Comparison of ENCODE assay signal across 8 mouse cellular contexts in genomic region chr7:45332685-45333425, GRCm38 (mm10). TPM values are rescaled to one million over a fixed set of nuclear protein-coding genes. Genes with fewer than 3 reads are reported as not detected.
DNase-seq lines count a peak whose midpoint lies in the region; ATAC-seq and TF ChIP-seq lines count a peak whose summit lies in the region.

No protein-coding gene starts in this region.

- H3K27me3 ChIP-seq in intestine, embryonic 16.5 days (replicated peaks; ENCODE audit: control insufficient read depth, insufficient read depth, low read length): no peaks in the 10 kb centered on the region
- H3K27me3 ChIP-seq in liver, postnatal 0 days (ENCODE audit: insufficient read depth, low read length): peaks cover 16% of the 10 kb centered on the region; the same call in 1 of the 2 replicates
- peaks cover 6% of the 10 kb centered on the region; the same call in 1 of the 2 replicates for H3K27me3 ChIP-seq in neural tube, embryonic 11.5 days (ENCODE audit: control insufficient read depth, insufficient read depth, low read length)

- peak; percentile 28 for DNase-seq in right cerebral cortex, postnatal 25 days
- no peak for DNase-seq in right cerebral cortex, postnatal 14 days
- DNase-seq in cerebellum, adult 9-11 months: peak; percentile 60
- peak; percentile 44 for DNase-seq in liver, postnatal 0 days
- DNase-seq in neural tube, embryonic 11.5 days (ENCODE audit: low spot score): peak; percentile 67
- DNase-seq in layer of hippocampus, adult 18-20 months (ENCODE audit: low spot score in 2 of 2): no peak

- H3K36me3 ChIP-seq in intestine, embryonic 16.5 days (ENCODE audit: control insufficient read depth, insufficient read depth, low read length): no peaks in the 10 kb centered on the region
- no peaks in the 10 kb centered on the region for H3K36me3 ChIP-seq in liver, postnatal 0 days (replicated peaks; ENCODE audit: insufficient read depth, low read length)
- H3K36me3 ChIP-seq in neural tube, embryonic 11.5 days (ENCODE audit: control insufficient read depth, insufficient read depth, low read length): no peaks in the 10 kb centered on the region; the same call in 1 of the 2 replicates

- H3K27ac ChIP-seq in intestine, embryonic 16.5 days (ENCODE audit: low read length): peak overlapping the region; percentile 88
- 0 out of 2 replicates have a peak overlapping the region, but pooled peaks have one; percentile 9 for H3K27ac ChIP-seq in liver, postnatal 0 days (ENCODE audit: low read depth)
- no peak overlapping the region for H3K27ac ChIP-seq in neural tube, embryonic 11.5 days (ENCODE audit: low read depth, low read length)

- peaks cover 31% of the 10 kb centered on the region for H3K4me1 ChIP-seq in intestine, embryonic 16.5 days (ENCODE audit: control insufficient read depth, insufficient read depth, low read length)
- H3K4me1 ChIP-seq in liver, postnatal 0 days (ENCODE audit: insufficient read depth): peaks cover 17% of the 10 kb centered on the region
- H3K4me1 ChIP-seq in neural tube, embryonic 11.5 days (ENCODE audit: control insufficient read depth, insufficient read depth, low read length): peaks cover 11% of the 10 kb centered on the region

- TF ChIP-seq CTCF in liver, postnatal 0 days (IDR thresholded peaks at IDR 0.05; ENCODE audit: low read depth): no peak

- peak overlapping the region; percentile 78 for H3K9ac ChIP-seq in intestine, embryonic 16.5 days (ENCODE audit: low read depth, low read length)
- peak overlapping the region; percentile 63 for H3K9ac ChIP-seq in liver, postnatal 0 days (replicated peaks)
- H3K9ac ChIP-seq in neural tube, embryonic 11.5 days (ENCODE audit: low read length): peak overlapping the region; percentile 64

- H3K4me3 ChIP-seq in intestine, embryonic 16.5 days (ENCODE audit: low read length): peak overlapping the region; percentile 67
- H3K4me3 ChIP-seq in liver, postnatal 0 days (ENCODE audit: low read depth, low read length): peak overlapping the region; percentile 58
- peak overlapping the region; percentile 44 for H3K4me3 ChIP-seq in neural tube, embryonic 11.5 days (ENCODE audit: low read depth, low read length)

- WGBS in intestine, embryonic 16.5 days: 1% methylated on average over 22 of the region's 22 CpGs
- WGBS in liver, postnatal 0 days (ENCODE audit: insufficient replicate concordance): 6% methylated on average over 22 of the region's 22 CpGs
- WGBS in neural tube, embryonic 11.5 days: 3% methylated on average over 22 of the region's 22 CpGs

- ATAC-seq in granulocyte monocyte progenitor cell, adult 5-6 weeks (replicated peaks; ENCODE audit: poor library complexity, severe bottlenecking): peak; percentile 67
- ATAC-seq in intestine, embryonic 16.5 days: peak; percentile 73
- peak; percentile 76 for ATAC-seq in liver, postnatal 0 days
- ATAC-seq in neural tube, embryonic 11.5 days (ENCODE audit: insufficient read depth, low FRiP score, low TSS enrichment): peak; percentile 56; the same call in 1 of the 2 replicates

- peak overlapping the region; percentile 87 for H3K4me2 ChIP-seq in intestine, embryonic 16.5 days (ENCODE audit: low read depth, low read length)
- H3K4me2 ChIP-seq in liver, postnatal 0 days (ENCODE audit: low read depth, low read length): peak overlapping the region; percentile 79
- H3K4me2 ChIP-seq in neural tube, embryonic 11.5 days (ENCODE audit: low read depth): peak overlapping the region; percentile 76

- H3K9me3 ChIP-seq in intestine, embryonic 16.5 days (ENCODE audit: control insufficient read depth, low read length): no peaks in the 10 kb centered on the region
- no peaks in the 10 kb centered on the region for H3K9me3 ChIP-seq in liver, postnatal 0 days (ENCODE audit: low read length)
- H3K9me3 ChIP-seq in neural tube, embryonic 11.5 days (ENCODE audit: control insufficient read depth, low read length): no peaks in the 10 kb centered on the region

- no peak for TF ChIP-seq EP300 in liver, postnatal 0 days (IDR thresholded peaks at IDR 0.05; ENCODE audit: low read depth)

RNA-seq across cellular contexts. Expression of gene Trpm4, which starts 0.7 kb away (rescaled TPM):
- total RNA-seq in granulocyte monocyte progenitor cell, adult 5-6 weeks (2014; fragmentation: Nextera tagmentation): 5.4 and 6.3 TPM in 2 replicates
- total RNA-seq in granulocyte monocyte progenitor cell, adult 5-6 weeks (2017): 2.4 and 3.9 TPM in 2 replicates
- polyA plus RNA-seq in intestine, embryonic 16.5 days (2015; fragmentation: Nextera tagmentation; extraction: Ambion mirVana): 33.4 and 36.3 TPM in 2 replicates
- polyA plus RNA-seq in liver, postnatal 0 days (2015; fragmentation: Nextera tagmentation; extraction: Ambion mirVana): 6.9 and 7.0 TPM in 2 replicates
- polyA plus RNA-seq in neural tube, embryonic 11.5 days (2014; fragmentation: Nextera tagmentation; extraction: Ambion mirVana): 6.5 and 8.6 TPM in 2 replicates
- total RNA-seq in layer of hippocampus, adult 18-20 months (2021): 10 to 100 TPM in 1 of 2 experiments, 1 to 10 TPM in 1; 9.7 to 16.2 TPM

RNA-seq across cellular contexts. Expression of gene Hrc, which starts 2.2 kb away (rescaled TPM):
- total RNA-seq in granulocyte monocyte progenitor cell, adult 5-6 weeks (2014; fragmentation: Nextera tagmentation): not detected in 2 replicates
- not detected in 2 replicates for total RNA-seq in granulocyte monocyte progenitor cell, adult 5-6 weeks (2017)
- polyA plus RNA-seq in intestine, embryonic 16.5 days (2015; fragmentation: Nextera tagmentation; extraction: Ambion mirVana): 0.86 and 1.4 TPM in 2 replicates
- polyA plus RNA-seq in liver, postnatal 0 days (2015; fragmentation: Nextera tagmentation; extraction: Ambion mirVana): 0.05 and 0.31 TPM in 2 replicates
- 0.87 and 1.1 TPM in 2 replicates for polyA plus RNA-seq in neural tube, embryonic 11.5 days (2014; fragmentation: Nextera tagmentation; extraction: Ambion mirVana)
- total RNA-seq in layer of hippocampus, adult 18-20 months (2021): under 1 TPM; 0.17 to 0.18 TPM

RNA-seq across cellular contexts. Expression of gene Ppfia3, which starts 34.0 kb away (rescaled TPM):
- total RNA-seq in granulocyte monocyte progenitor cell, adult 5-6 weeks (2014; fragmentation: Nextera tagmentation): 1.2 TPM in 1 of 2 replicates, not detected in the other
- not detected in 2 replicates for total RNA-seq in granulocyte monocyte progenitor cell, adult 5-6 weeks (2017)
- polyA plus RNA-seq in intestine, embryonic 16.5 days (2015; fragmentation: Nextera tagmentation; extraction: Ambion mirVana): 10.3 and 12.0 TPM in 2 replicates
- polyA plus RNA-seq in liver, postnatal 0 days (2015; fragmentation: Nextera tagmentation; extraction: Ambion mirVana): not detected in 2 replicates
- polyA plus RNA-seq in neural tube, embryonic 11.5 days (2014; fragmentation: Nextera tagmentation; extraction: Ambion mirVana): 11.9 and 12.1 TPM in 2 replicates
- total RNA-seq in layer of hippocampus, adult 18-20 months (2021): 100 to 1,000 TPM; 132 to 139 TPM

RNA-seq across cellular contexts. Expression of gene Lin7b, which starts 37.5 kb away (rescaled TPM):
- not detected in 2 replicates for total RNA-seq in granulocyte monocyte progenitor cell, adult 5-6 weeks (2014; fragmentation: Nextera tagmentation)
- 1.9 TPM in 1 of 2 replicates, not detected in the other for total RNA-seq in granulocyte monocyte progenitor cell, adult 5-6 weeks (2017)
- 1.2 and 2.7 TPM in 2 replicates for polyA plus RNA-seq in intestine, embryonic 16.5 days (2015; fragmentation: Nextera tagmentation; extraction: Ambion mirVana)
- polyA plus RNA-seq in liver, postnatal 0 days (2015; fragmentation: Nextera tagmentation; extraction: Ambion mirVana): not detected in 2 replicates
- 1.6 and 3.4 TPM in 2 replicates for polyA plus RNA-seq in neural tube, embryonic 11.5 days (2014; fragmentation: Nextera tagmentation; extraction: Ambion mirVana)
- 100 to 1,000 TPM; 134 to 144 TPM for total RNA-seq in layer of hippocampus, adult 18-20 months (2021)

RNA-seq across cellular contexts. Expression of gene Slc6a21, which starts 55.5 kb away (rescaled TPM):
- total RNA-seq in granulocyte monocyte progenitor cell, adult 5-6 weeks (2014; fragmentation: Nextera tagmentation): not detected in 2 replicates
- not detected in 2 replicates for total RNA-seq in granulocyte monocyte progenitor cell, adult 5-6 weeks (2017)
- polyA plus RNA-seq in intestine, embryonic 16.5 days (2015; fragmentation: Nextera tagmentation; extraction: Ambion mirVana): not detected in 2 replicates
- polyA plus RNA-seq in liver, postnatal 0 days (2015; fragmentation: Nextera tagmentation; extraction: Ambion mirVana): 0.32 and 0.43 TPM in 2 replicates
- not detected in 2 replicates for polyA plus RNA-seq in neural tube, embryonic 11.5 days (2014; fragmentation: Nextera tagmentation; extraction: Ambion mirVana)
- not detected for total RNA-seq in layer of hippocampus, adult 18-20 months (2021)

Comparison
In these comparisons a context has a peak if more than half of its experiments do, and no peak if none do; other contexts are left out.
1. DNase-seq: peak in right cerebral cortex, postnatal 25 days (single experiment), cerebellum, adult 9-11 months (single experiment), liver, postnatal 0 days (single experiment) and neural tube, embryonic 11.5 days (single experiment); none in right cerebral cortex, postnatal 14 days (single experiment) and layer of hippocampus, adult 18-20 months (0 of 2).
2. RNA of gene Ppfia3, which starts 34.0 kb away (polyA plus RNA-seq): 11.9 to 12.1 TPM in neural tube, embryonic 11.5 days and 10.3 to 12.0 TPM in intestine, embryonic 16.5 days; not detected in liver, postnatal 0 days; every median in the first group is over 10 times any median in the second.
3. Peak in every context shown above with its lines, with median percentiles within 50 percentile points of each other: ATAC-seq, H3K4me2 ChIP-seq, H3K4me3 ChIP-seq and H3K9ac ChIP-seq.